Mouse (Mus musculus) heart, embryonic 10.5 days (tissue): ENCODE measurements around the gene Ccdc154. TPM values are rescaled to one million over a fixed set of nuclear protein-coding genes. Genes with fewer than 3 reads are reported as not detected.

Source experiments
- DNase-seq: peaks from one replicate; pipeline ENCODE4 v3.0.0-alpha.2; 2017; ENCODE audit warnings: low spot score
- H3K27ac ChIP-seq: fragments of 300-500 bp; sonication (generic); 2 replicates; pipeline ENCODE4 v1.5.1; 2016; ENCODE audit warnings: mild to moderate bottlenecking
- H3K27me3 ChIP-seq: fragments of 300-500 bp; sonication (generic); 2 replicates; pipeline ENCODE4 v1.6.1; 2016; ENCODE audit warnings: mild to moderate bottlenecking; ENCODE audit not compliant: poor library complexity, insufficient read depth, severe bottlenecking
- H3K36me3 ChIP-seq: fragments of 300-500 bp; sonication (generic); 2 replicates; pipeline ENCODE4 v1.6.1; 2016; ENCODE audit warnings: mild to moderate bottlenecking, moderate library complexity
- H3K4me1 ChIP-seq: fragments of 300-500 bp; sonication (generic); 2 replicates; pipeline ENCODE4 v1.6.1; 2016; ENCODE audit warnings: mild to moderate bottlenecking
- H3K4me3 ChIP-seq: fragments of 300-500 bp; sonication (generic); 2 replicates; pipeline ENCODE4 v1.5.1; 2016; ENCODE audit warnings: mild to moderate bottlenecking, moderate library complexity
- H3K9me3 ChIP-seq: fragments of 300-500 bp; sonication (generic); 2 replicates; pipeline ENCODE4 v1.6.1; 2016; ENCODE audit warnings: mild to moderate bottlenecking, moderate library complexity
- WGBS: fragments of 180-500 bp; shearing (Covaris S2); methylation state at CpG from one replicate; pipeline ENCODE4 v1.1.7; 2016; 5-methylcytosine and 5-hydroxymethylcytosine counted together
- polyA plus RNA-seq: library from polyadenylated mRNA; unstranded; fragments of >200 nt; fragmentation: Nextera tagmentation; extraction: Ambion mirVana; gene quantifications from 2 replicates; pipeline ENCODE4 v1.2.1, GENCODE M21; 2016

The Ccdc154 gene
- polyA plus RNA-seq, 1 experiment from 2014 or later: not detected

DNA sequence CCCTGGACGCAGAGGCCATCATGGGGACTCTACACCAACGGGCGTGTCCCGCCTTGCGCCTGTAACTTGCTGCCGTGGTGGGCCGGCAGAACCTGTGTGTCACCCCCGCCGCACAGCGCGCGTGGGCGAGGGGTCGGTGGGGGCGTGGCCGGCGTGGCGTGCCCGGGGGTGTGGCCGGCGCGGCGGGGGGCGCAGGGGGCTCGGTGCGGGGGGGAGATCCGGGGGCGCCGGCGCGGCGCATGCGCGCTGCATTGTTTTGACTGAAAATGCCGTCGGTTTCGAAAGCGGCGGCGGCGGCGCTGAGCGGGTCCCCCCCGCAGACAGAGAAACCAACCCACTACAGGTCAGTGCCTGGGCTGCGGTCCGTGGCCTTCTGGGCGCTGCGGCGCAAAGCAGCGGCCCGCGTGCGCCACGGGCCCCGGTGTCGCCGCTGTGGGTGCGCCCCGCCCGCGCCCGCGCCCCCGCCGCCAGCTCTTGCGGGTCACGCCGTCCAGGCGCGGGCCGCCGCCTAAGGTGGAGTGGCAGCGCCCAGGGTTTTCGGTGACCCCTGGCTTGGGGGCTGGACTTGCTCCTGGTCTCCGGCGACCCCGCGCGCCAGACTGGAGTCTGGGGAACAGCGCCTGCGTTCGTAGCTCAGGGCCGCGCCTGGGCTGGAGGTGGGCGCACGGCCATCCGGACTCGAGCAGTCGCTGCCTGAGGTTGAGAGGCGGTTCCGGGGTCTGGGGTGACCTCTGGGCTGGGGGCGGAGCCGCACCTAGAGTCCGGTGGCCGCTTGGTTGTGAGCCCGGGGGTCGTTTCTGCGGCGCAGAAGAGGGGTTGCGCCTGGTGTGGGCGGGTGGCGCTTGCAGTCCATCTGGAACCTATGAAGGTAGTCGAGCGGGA is 26.1 kb downstream of the Ccdc154 start, which contains the start of gene Unkl:
Gene Unkl (plus strand): TSS at position 248 of the 882 bp plus-strand sequence.
- H3K27ac ChIP-seq: peak within 1 kb of the TSS; percentile 96
- peaks cover 31% of the 10 kb centered on the region for H3K4me1 ChIP-seq
- peaks cover 19% of the 10 kb centered on the region for H3K36me3 ChIP-seq
- no peaks in the 10 kb centered on the region for H3K27me3 ChIP-seq
- peak within 1 kb of the TSS; percentile 97 for H3K4me3 ChIP-seq
- DNase-seq: peak; percentile 86
- WGBS: under 1% methylated on average over 84 of the region's 104 CpGs
- no peaks in the 10 kb centered on the region for H3K9me3 ChIP-seq

DNA sequence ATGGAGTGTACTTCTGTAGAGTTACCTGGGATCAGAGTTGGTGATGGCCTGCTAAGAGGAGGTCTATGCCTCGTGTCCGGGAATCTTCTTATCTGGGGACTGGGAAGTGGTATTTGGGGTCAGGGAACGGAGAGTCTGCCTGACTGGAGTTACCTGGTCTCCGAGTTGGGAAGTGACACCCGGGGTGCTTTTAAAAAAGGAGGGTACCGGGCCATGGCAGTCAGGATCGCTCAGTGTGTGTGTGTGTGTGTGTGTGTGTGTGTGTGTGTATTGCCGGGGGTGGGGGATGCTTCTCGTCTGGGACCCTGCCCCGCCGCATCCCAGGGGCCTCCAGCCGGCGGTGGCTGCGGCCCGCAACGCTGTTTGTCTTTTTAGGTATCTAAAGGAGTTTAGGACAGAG is 26.8 kb downstream of the Ccdc154 start:
- 1% methylated on average over 16 of the region's 16 CpGs for WGBS
- Histone ChIP-seq H3K27me3 (no peaks in the 10 kb centered on the region), H3K4me1 (peaks cover 25% of the 10 kb centered on the region), H3K9me3 (no peaks in the 10 kb centered on the region), H3K27ac (peak overlapping the region; percentile 96), H3K4me3 (peak overlapping the region; percentile 97), H3K36me3 (peaks cover 26% of the 10 kb centered on the region)
- no peak for DNase-seq

DNA sequence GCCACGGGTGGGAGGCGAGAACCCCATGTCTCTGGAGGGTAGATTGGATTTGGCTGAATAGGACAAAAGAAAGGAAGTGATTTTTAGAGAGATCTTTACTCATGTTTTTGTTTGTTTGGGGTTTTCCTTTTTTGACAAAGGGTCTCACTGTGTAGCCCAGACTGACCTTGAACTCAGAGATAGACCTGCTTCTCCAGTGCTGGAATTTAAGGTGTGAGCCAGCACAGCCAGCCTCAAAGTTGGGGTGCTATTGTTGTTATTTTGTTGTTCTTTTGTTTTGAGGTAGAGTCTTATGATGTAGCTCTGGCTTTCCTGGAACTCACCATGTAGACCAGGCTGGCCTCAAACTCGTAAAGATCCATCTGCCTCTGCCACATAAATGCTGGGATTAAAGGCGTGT is 40.1 kb downstream of the Ccdc154 start:
- H3K9me3 ChIP-seq: no peaks in the 10 kb centered on the region
- WGBS: 93% methylated on average over 4 of the region's 4 CpGs

GRCm38 (mm10) chr17:25210006-25210405 is 47.7 kb downstream of the Ccdc154 start:
- no peak for DNase-seq
- Histone ChIP-seq H3K9me3 (no peaks in the 10 kb centered on the region), H3K27ac (no peak overlapping the region), H3K36me3 (peaks cover 89% of the 10 kb centered on the region), H3K27me3 (no peaks in the 10 kb centered on the region), H3K4me1 (no peaks in the 10 kb centered on the region), H3K4me3 (no peak overlapping the region)
- WGBS: 92% methylated on average over 4 of the region's 4 CpGs

More for the DNA sequence above, 40.1 kb downstream of the Ccdc154 start:
- peaks cover 72% of the 10 kb centered on the region for H3K36me3 ChIP-seq
- H3K4me3 ChIP-seq: no peak overlapping the region
- DNase-seq: no peak
- no peak overlapping the region for H3K27ac ChIP-seq
- no peaks in the 10 kb centered on the region for H3K4me1 ChIP-seq
- no peaks in the 10 kb centered on the region for H3K27me3 ChIP-seq

DNA sequence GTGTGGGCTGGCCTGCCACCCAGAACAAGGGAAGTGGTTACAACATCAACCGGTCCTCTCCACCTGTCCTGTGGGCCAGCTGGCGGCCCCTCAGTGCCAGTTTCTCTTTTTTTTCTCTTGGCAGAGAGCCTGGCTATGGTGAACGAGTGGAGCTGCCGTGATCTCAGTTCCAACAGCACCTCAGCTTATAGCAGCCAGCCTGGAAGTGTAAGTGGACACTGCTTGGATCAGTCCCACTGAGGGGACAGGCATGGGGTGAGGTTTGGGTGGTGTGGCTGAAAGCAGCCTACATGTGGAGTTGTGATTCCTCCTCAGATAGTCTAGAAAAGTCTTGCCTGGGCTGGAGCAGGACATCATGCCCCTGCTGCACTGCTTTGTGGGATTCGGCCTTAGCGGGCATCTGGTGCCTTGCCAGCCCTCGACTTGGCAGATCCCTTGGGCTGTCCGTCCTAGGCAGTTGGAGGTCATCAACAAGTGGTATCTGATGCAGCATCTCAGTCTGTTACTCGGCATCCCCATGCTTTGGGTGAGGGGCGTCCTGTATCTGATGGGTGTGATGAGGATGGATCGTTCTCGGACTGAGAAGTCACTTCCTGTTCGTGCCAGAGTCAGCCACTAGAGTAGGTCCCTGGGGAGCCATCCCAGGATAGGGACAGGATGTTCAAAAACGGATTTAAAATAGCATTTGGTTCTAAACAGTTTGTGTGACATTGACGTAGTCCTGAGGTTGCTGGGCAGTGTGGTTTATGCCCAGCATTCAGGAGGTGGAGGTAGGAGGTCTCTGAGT is 48.6 kb downstream of the Ccdc154 start:
- H3K27ac ChIP-seq: no peak overlapping the region
- 82% methylated on average over 15 of the region's 15 CpGs for WGBS
- peaks cover 91% of the 10 kb centered on the region for H3K36me3 ChIP-seq
- no peak overlapping the region for H3K4me3 ChIP-seq
- no peak for DNase-seq
- no peaks in the 10 kb centered on the region for H3K4me1 ChIP-seq
- no peaks in the 10 kb centered on the region for H3K9me3 ChIP-seq
- H3K27me3 ChIP-seq: no peaks in the 10 kb centered on the region

- Histone ChIP-seq H3K36me3 (peaks cover 90% of the 10 kb centered on the region), H3K4me1 (no peaks in the 10 kb centered on the region), H3K27me3 (no peaks in the 10 kb centered on the region), H3K9me3 (no peaks in the 10 kb centered on the region), H3K4me3 (no peak overlapping the region), H3K27ac (no peak overlapping the region)
- 67% methylated on average over 4 of the region's 4 CpGs for WGBS
- DNase-seq: no peak
Measured at GRCm38 (mm10) chr17:25211705-25212104, 49.4 kb downstream of the Ccdc154 start.

DNA sequence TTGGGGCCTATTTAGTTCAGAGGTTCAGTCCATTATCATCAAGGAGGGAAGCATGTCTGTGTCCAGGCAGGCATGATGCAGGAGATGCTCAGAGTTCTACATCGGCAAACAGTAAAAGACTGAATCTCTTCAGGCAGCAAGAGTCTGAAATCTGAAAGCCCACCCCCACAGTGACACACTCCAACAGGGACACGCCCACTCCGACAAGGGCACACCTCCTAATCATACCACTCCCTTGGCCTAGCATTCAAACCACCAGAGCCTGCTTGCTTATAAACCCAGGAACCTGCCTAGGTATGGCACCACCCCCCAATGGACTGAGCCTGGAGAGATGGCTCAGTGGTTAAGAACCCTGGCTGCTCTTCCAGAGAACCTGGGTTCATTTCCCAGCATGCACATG is 53.2 kb downstream of the Ccdc154 start:
- no peaks in the 10 kb centered on the region for H3K9me3 ChIP-seq
- H3K27ac ChIP-seq: no peak overlapping the region
- no peak overlapping the region for H3K4me3 ChIP-seq
- WGBS: 81% methylated on average over 3 of the region's 3 CpGs
- H3K4me1 ChIP-seq: no peaks in the 10 kb centered on the region
- H3K27me3 ChIP-seq: no peaks in the 10 kb centered on the region
- H3K36me3 ChIP-seq: peaks cover 76% of the 10 kb centered on the region
- no peak for DNase-seq

- peaks cover 49% of the 10 kb centered on the region for H3K36me3 ChIP-seq
- no peaks in the 10 kb centered on the region for H3K27me3 ChIP-seq
- WGBS: 80% methylated on average over 9 of the region's 9 CpGs
- no peaks in the 10 kb centered on the region for H3K9me3 ChIP-seq
- peaks cover 19% of the 10 kb centered on the region for H3K4me1 ChIP-seq
- no peak for DNase-seq
- no peak overlapping the region for H3K27ac ChIP-seq
- H3K4me3 ChIP-seq: no peak overlapping the region
Measured at GRCm38 (mm10) chr17:25218967-25219366, 56.7 kb downstream of the Ccdc154 start.

GRCm38 (mm10) chr17:25219492-25220295 is 57.4 kb downstream of the Ccdc154 start:
- 91% methylated on average over 15 of the region's 15 CpGs for WGBS
- peaks cover 21% of the 10 kb centered on the region for H3K4me1 ChIP-seq
- no peaks in the 10 kb centered on the region for H3K27me3 ChIP-seq
- no peaks in the 10 kb centered on the region for H3K9me3 ChIP-seq
- no peak overlapping the region for H3K4me3 ChIP-seq
- no peak overlapping the region for H3K27ac ChIP-seq
- no peak for DNase-seq
- H3K36me3 ChIP-seq: peaks cover 42% of the 10 kb centered on the region

DNA sequence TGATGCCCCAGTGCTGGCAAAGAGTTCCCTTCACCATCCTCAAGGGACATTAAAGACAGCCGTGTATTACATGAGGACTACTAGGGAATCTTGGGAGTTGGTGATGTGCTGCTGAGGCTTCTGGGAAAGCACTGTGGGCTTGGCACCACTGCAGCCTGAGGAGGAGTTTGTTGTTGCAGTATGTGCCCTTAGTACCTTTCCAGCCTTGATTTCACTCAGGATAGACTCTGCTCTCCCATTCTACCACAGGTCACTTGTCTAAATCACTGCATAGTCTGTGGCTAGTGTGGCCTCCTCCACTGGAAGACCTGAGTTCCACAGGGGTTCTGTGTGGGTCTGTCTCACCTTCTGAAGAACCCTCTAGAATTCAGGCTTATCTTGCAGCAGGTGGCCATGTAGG is 58.5 kb downstream of the Ccdc154 start:
- DNase-seq: no peak
- Histone ChIP-seq H3K36me3 (peaks cover 32% of the 10 kb centered on the region), H3K9me3 (no peaks in the 10 kb centered on the region), H3K4me3 (no peak overlapping the region), H3K27ac (no peak overlapping the region; the same call in 1 of the 2 replicates), H3K27me3 (no peaks in the 10 kb centered on the region), H3K4me1 (peaks cover 21% of the 10 kb centered on the region)
- 86% methylated on average over 1 of the region's 1 CpGs for WGBS
